Mouse (Mus musculus) midbrain, embryonic 13.5 days (tissue): Measurements from ENCODE around the gene Rfx2. TPM values are rescaled to one million over a fixed set of nuclear protein-coding genes. Genes with fewer than 3 reads are reported as not detected.

ENCODE experiments used
- ATAC-seq: fragments of 200-750 bp; cut with Nextera tagmentation; 2 replicates; pipeline ENCODE4 v1.8.0; 2017; ENCODE audit warnings: mild to moderate bottlenecking, moderate TSS enrichment, moderate library complexity
- H3K27ac ChIP-seq: fragments of 300-500 bp; sonication (generic); 2 replicates; pipeline ENCODE4 v1.5.1; 2015; ENCODE audit warnings: inconsistent platforms, mild to moderate bottlenecking, moderate library complexity
- H3K27me3 ChIP-seq: fragments of 300-500 bp; sonication (generic); 2 replicates; pipeline ENCODE4 v1.6.1; 2015; ENCODE audit warnings: mild to moderate bottlenecking, inconsistent platforms
- H3K36me3 ChIP-seq: fragments of 300-500 bp; sonication (generic); 2 replicates; pipeline ENCODE4 v1.6.1; 2015; ENCODE audit warnings: mild to moderate bottlenecking, inconsistent platforms
- H3K4me1 ChIP-seq: fragments of 300-500 bp; sonication (generic); replicated peaks from 2 replicates; pipeline ENCODE4 v1.6.1; 2015; ENCODE audit warnings: inconsistent platforms
- H3K4me2 ChIP-seq: fragments of 300-500 bp; sonication (generic); replicated peaks from 2 replicates; pipeline ENCODE4 v1.6.1; 2015; ENCODE audit warnings: moderate library complexity, mild to moderate bottlenecking, inconsistent platforms
- H3K4me3 ChIP-seq: fragments of 300-500 bp; sonication (generic); replicated peaks from 2 replicates; pipeline ENCODE4 v1.5.1; 2015; ENCODE audit warnings: mild to moderate bottlenecking, inconsistent platforms
- H3K9ac ChIP-seq: fragments of 300-500 bp; sonication (generic); replicated peaks from 2 replicates; pipeline ENCODE4 v1.6.1; 2015; ENCODE audit warnings: mild to moderate bottlenecking, inconsistent platforms
- H3K9me3 ChIP-seq: fragments of 300-500 bp; sonication (generic); 2 replicates; pipeline ENCODE4 v1.6.1; 2016; ENCODE audit warnings: mild to moderate bottlenecking, inconsistent platforms
- WGBS: fragments of 180-500 bp; shearing (Covaris S2); methylation state at CpG from one replicate; pipeline ENCODE4 v1.1.7; 2015; 5-methylcytosine and 5-hydroxymethylcytosine counted together
- polyA plus RNA-seq: library from polyadenylated mRNA; unstranded; fragments of >200 nt; fragmentation: Nextera tagmentation; extraction: Ambion mirVana; gene quantifications from 2 replicates; pipeline ENCODE4 v1.2.1, GENCODE M21; 2015

Gene Rfx2
- polyA plus RNA-seq, 1 experiment from 2014 or later = 6.3 TPM

GRCm38 (mm10) chr17:56831111-56831816 lies 451 bp upstream of the Rfx2 start:
- no peaks in the 10 kb centered on the region for H3K9me3 ChIP-seq
- H3K27me3 ChIP-seq = peaks cover 23% of the 10 kb centered on the region
- H3K4me3 ChIP-seq = peak overlapping the region; percentile 60
- ATAC-seq = peak; percentile 99
- no peaks in the 10 kb centered on the region for H3K36me3 ChIP-seq
- peak overlapping the region; percentile 84 for H3K4me2 ChIP-seq
- WGBS = 2% methylated on average over 42 of the region's 42 CpGs
- no peak overlapping the region for H3K27ac ChIP-seq
- peak overlapping the region; percentile 58 for H3K9ac ChIP-seq
- H3K4me1 ChIP-seq = peaks cover 22% of the 10 kb centered on the region

DNA sequence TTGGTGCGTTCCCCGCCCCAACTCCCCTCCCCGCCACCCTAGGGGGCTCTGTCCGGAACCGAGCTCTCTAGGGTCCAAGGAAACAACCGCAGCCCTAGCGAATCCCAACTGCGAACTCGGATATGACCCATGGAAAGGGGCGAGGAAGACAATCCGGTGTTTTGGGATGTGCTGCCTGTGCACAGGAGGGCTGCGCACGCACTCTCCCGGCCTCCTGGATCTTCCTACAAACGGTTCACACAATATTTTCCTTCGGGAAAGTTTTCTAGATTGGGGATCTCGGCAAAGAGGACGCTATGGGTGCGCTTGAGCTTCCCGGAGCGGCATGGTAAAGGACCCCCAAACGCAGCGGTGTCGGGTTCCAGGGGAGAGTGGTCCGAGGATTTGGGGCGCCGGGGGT lies 1.0 kb downstream of the Rfx2 start:
- no peaks in the 10 kb centered on the region for H3K36me3 ChIP-seq
- H3K4me1 ChIP-seq = peaks cover 22% of the 10 kb centered on the region
- ATAC-seq = no peak
- peak overlapping the region; percentile 84 for H3K4me2 ChIP-seq
- no peaks in the 10 kb centered on the region for H3K9me3 ChIP-seq
- H3K4me3 ChIP-seq = peak overlapping the region; percentile 60
- H3K27me3 ChIP-seq = peaks cover 23% of the 10 kb centered on the region
- no peak overlapping the region for H3K27ac ChIP-seq
- under 1% methylated on average over 27 of the region's 27 CpGs for WGBS
- peak overlapping the region; percentile 58 for H3K9ac ChIP-seq

DNA sequence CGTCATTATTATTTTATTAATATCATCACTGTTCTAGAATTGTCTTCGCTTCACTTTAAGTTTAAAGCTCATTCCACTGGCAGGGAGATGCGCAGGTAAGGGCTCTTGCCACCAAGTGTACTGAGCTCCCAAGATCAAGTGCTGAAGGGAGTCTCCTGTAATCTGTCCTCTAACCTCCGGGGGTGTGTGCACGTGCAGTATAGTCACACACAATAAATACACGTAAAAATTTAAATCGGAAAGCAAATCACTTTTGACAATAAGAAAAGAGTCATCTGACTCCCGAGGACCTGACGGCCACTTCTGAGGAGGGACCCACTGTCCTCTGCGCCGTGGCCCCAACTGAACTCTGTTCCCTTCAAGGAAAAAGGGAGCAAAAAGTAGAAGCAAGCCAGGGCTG lies 1.6 kb downstream of the Rfx2 start:
- Histone ChIP-seq H3K4me3 (peak overlapping the region; percentile 60), H3K4me2 (peak overlapping the region; percentile 84), H3K4me1 (peaks cover 22% of the 10 kb centered on the region), H3K27ac (no peak overlapping the region), H3K9ac (peak overlapping the region; percentile 58; the same call in 1 of the 2 replicates), H3K9me3 (no peaks in the 10 kb centered on the region), H3K36me3 (no peaks in the 10 kb centered on the region), H3K27me3 (peaks cover 23% of the 10 kb centered on the region)
- no peak for ATAC-seq
- WGBS = 27% methylated on average over 11 of the region's 11 CpGs

GRCm38 (mm10) chr17:56826718-56827117 lies 4.1 kb downstream of the Rfx2 start:
- Histone ChIP-seq H3K4me1 (peaks cover 20% of the 10 kb centered on the region), H3K9ac (no peak overlapping the region), H3K4me2 (no peak overlapping the region), H3K4me3 (no peak overlapping the region), H3K27me3 (peaks cover 19% of the 10 kb centered on the region), H3K27ac (no peak overlapping the region), H3K9me3 (no peaks in the 10 kb centered on the region), H3K36me3 (no peaks in the 10 kb centered on the region)
- 90% methylated on average over 2 of the region's 2 CpGs for WGBS
- ATAC-seq = no peak

GRCm38 (mm10) chr17:56823352-56823751 lies 7.5 kb downstream of the Rfx2 start:
- H3K4me3 ChIP-seq = no peak overlapping the region
- no peaks in the 10 kb centered on the region for H3K9me3 ChIP-seq
- peaks cover 11% of the 10 kb centered on the region; the same call in 1 of the 2 replicates for H3K27me3 ChIP-seq
- H3K27ac ChIP-seq = no peak overlapping the region
- WGBS = 80% methylated on average over 2 of the region's 2 CpGs
- no peak overlapping the region for H3K4me2 ChIP-seq
- H3K4me1 ChIP-seq = peaks cover 8% of the 10 kb centered on the region; the same call in 1 of the 2 replicates
- ATAC-seq = no peak
- H3K9ac ChIP-seq = no peak overlapping the region
- H3K36me3 ChIP-seq = no peaks in the 10 kb centered on the region

- Histone ChIP-seq H3K4me2 (no peak overlapping the region), H3K4me3 (no peak overlapping the region), H3K9me3 (no peaks in the 10 kb centered on the region), H3K4me1 (peaks cover 8% of the 10 kb centered on the region; the same call in 1 of the 2 replicates), H3K9ac (no peak overlapping the region), H3K27ac (no peak overlapping the region), H3K36me3 (no peaks in the 10 kb centered on the region), H3K27me3 (peaks cover 10% of the 10 kb centered on the region)
- WGBS = 83% methylated on average over 2 of the region's 2 CpGs
- ATAC-seq = no peak
These were observed 8.4 kb downstream of the Rfx2 start for GRCm38 (mm10) chr17:56822380-56822779.

DNA sequence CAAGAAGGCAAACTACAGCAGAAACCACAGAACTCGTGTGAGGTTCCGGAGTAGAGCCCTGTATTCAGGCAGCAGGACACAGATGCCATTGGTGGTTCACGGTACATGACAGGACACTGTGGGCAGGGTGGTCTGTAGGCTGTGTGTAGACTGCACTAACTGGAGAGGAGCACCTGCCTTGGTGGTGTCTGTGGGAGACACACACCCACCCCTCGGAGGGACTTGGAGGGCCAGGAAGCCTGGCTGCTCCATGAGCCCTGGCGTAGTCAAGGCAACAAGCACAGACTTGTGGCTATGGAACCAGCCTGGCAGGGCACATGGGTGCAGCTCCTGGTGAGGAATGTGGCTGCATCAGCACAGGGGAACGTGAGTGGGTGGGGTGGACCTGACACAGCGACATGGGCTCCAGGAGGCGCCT lies 11.1 kb downstream of the Rfx2 start:
- H3K36me3 ChIP-seq = no peaks in the 10 kb centered on the region
- H3K4me2 ChIP-seq = no peak overlapping the region
- 79% methylated on average over 8 of the region's 8 CpGs for WGBS
- peaks cover 27% of the 10 kb centered on the region for H3K27me3 ChIP-seq
- H3K27ac ChIP-seq = no peak overlapping the region
- peak; percentile 35; the same call in 1 of the 2 replicates for ATAC-seq
- no peaks in the 10 kb centered on the region for H3K9me3 ChIP-seq
- H3K4me1 ChIP-seq = peaks cover 20% of the 10 kb centered on the region
- H3K9ac ChIP-seq = no peak overlapping the region
- no peak overlapping the region for H3K4me3 ChIP-seq

DNA sequence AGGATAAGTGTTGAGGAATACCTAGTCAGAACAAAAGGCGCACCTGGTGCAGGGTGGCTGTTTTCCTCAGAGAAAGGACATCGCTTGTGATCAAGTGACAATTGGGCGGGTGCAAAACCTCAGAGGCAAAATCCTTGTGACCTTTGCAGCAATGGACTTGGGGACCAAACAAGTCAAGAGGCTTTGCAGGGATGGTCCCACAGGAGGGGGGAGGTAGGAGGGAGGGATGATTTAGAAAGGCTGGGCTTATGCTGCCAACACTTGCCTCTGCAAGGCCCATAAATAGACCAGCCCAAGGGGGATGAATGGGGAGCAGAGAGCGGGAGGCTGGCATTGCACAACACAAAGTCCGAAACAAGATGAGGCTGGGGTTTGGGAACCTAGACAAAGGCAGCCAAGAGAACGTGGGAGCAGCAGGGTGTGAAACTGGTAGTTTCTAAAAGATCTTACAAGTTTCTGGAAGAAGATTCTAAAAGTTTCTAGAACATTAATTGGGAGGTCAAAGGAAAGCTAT lies 11.7 kb downstream of the Rfx2 start:
- 61% methylated on average over 6 of the region's 6 CpGs for WGBS
- Histone ChIP-seq H3K36me3 (no peaks in the 10 kb centered on the region), H3K27ac (no peak overlapping the region), H3K27me3 (peaks cover 27% of the 10 kb centered on the region), H3K4me1 (peaks cover 24% of the 10 kb centered on the region), H3K4me3 (no peak overlapping the region), H3K4me2 (no peak overlapping the region), H3K9ac (no peak overlapping the region), H3K9me3 (no peaks in the 10 kb centered on the region)
- ATAC-seq = no peak

DNA sequence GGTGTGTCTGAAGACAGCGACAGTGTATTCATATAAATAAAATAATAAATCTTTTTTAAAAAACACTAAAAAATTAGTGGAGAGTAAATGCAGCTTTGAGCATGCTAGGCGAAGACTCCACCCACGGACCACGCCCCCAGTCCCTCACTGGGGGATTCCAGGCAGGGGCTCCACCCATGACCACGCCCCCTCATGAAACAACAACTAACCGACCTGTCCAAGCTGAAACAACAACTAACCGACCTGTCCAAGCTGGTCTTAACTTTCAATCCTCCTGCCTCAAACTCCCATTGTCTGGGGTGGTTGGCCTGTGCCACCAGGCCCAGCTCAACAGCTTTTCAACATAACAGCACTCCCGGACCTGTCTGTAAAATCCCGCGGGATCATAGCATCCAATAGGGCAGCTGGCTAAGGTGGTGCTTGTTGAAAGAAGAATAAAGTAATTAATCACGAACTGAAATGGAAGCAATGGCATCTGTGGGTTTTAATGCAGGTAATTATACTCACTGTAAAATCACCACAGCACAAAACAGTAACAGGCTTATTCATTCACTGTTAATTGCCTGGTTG lies 12.7 kb downstream of the Rfx2 start:
- H3K27ac ChIP-seq = no peak overlapping the region
- peaks cover 32% of the 10 kb centered on the region for H3K27me3 ChIP-seq
- no peaks in the 10 kb centered on the region for H3K9me3 ChIP-seq
- H3K9ac ChIP-seq = no peak overlapping the region
- ATAC-seq = no peak
- H3K4me1 ChIP-seq = peaks cover 33% of the 10 kb centered on the region
- WGBS = 35% methylated on average over 11 of the region's 11 CpGs
- H3K4me2 ChIP-seq = no peak overlapping the region
- H3K4me3 ChIP-seq = no peak overlapping the region
- H3K36me3 ChIP-seq = no peaks in the 10 kb centered on the region

DNA sequence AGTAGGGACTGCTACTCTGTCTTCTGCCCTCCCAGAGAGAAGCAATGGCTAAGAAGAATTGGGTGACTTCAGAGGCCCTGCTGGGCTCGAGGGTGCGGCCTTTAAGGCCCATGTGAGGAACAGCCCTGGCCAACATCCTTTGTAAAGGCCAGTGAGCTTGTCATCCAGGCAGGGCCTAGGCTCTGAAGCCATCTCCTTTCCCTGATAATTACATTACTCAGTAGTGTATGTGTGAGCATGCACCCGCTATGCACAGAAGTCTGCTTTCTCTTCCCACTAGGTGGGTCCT lies 15.8 kb downstream of the Rfx2 start:
- H3K4me1 ChIP-seq = peaks cover 59% of the 10 kb centered on the region
- ATAC-seq = peak; percentile 1; the same call in 1 of the 2 replicates
- 37% methylated on average over 3 of the region's 3 CpGs for WGBS

GRCm38 (mm10) chr17:56814316-56815056 lies 16.3 kb downstream of the Rfx2 start:
- Histone ChIP-seq H3K36me3 (no peaks in the 10 kb centered on the region), H3K27me3 (peaks cover 46% of the 10 kb centered on the region), H3K4me1 (peaks cover 60% of the 10 kb centered on the region), H3K4me2 (peak overlapping the region; percentile 36), H3K4me3 (no peak overlapping the region; the same call in 1 of the 2 replicates), H3K9ac (no peak overlapping the region; the same call in 1 of the 2 replicates), H3K27ac (peak overlapping the region; percentile 92), H3K9me3 (no peaks in the 10 kb centered on the region)
- ATAC-seq = peak; percentile 80
- 6% methylated on average over 24 of the region's 24 CpGs for WGBS

More for the DNA sequence above, 15.8 kb downstream of the Rfx2 start:
- H3K27ac ChIP-seq = peak overlapping the region; percentile 92
- no peaks in the 10 kb centered on the region for H3K36me3 ChIP-seq
- peaks cover 51% of the 10 kb centered on the region for H3K27me3 ChIP-seq
- no peak overlapping the region for H3K4me3 ChIP-seq
- H3K9ac ChIP-seq = no peak overlapping the region; the same call in 1 of the 2 replicates
- H3K9me3 ChIP-seq = no peaks in the 10 kb centered on the region
- H3K4me2 ChIP-seq = peak overlapping the region; percentile 36

- ATAC-seq = peak; percentile 54
- no peak overlapping the region; the same call in 1 of the 2 replicates for H3K4me2 ChIP-seq
These were observed 20.6 kb downstream of the Rfx2 start for GRCm38 (mm10) chr17:56810245-56810644.

More at GRCm38 (mm10) chr17:56810245-56810644, 20.6 kb downstream of the Rfx2 start:
- Histone ChIP-seq H3K9me3 (no peaks in the 10 kb centered on the region), H3K36me3 (no peaks in the 10 kb centered on the region), H3K9ac (peak overlapping the region; percentile 4; the same call in 1 of the 2 replicates), H3K4me1 (peaks cover 58% of the 10 kb centered on the region), H3K4me3 (no peak overlapping the region), H3K27me3 (peaks cover 29% of the 10 kb centered on the region), H3K27ac (peak overlapping the region; percentile 67)
- 0% methylated on average over 3 of the region's 3 CpGs for WGBS
